Mouse (Mus musculus) bone marrow macrophage, adult 2 months (primary cell): ENCODE results near the gene Selp. TPM values are rescaled to one million over a fixed set of nuclear protein-coding genes. Genes with fewer than 3 reads are reported as not detected.

Experiments used
- H3K27ac ChIP-seq: 2 replicates; pipeline ENCODE4 v1.5.1; 2012; ENCODE audit warnings: low read depth, low read length; ENCODE audit not compliant: insufficient read depth
- H3K4me1 ChIP-seq: 2 replicates; pipeline ENCODE4 v1.6.1; 2012; ENCODE audit warnings: low read length; ENCODE audit not compliant: control insufficient read depth, insufficient read depth
- H3K4me3 ChIP-seq: 2 replicates; pipeline ENCODE4 v1.5.1; 2012; ENCODE audit warnings: mild to moderate bottlenecking, low read length, moderate library complexity; ENCODE audit not compliant: insufficient read depth
- CTCF ChIP-seq: IDR thresholded peaks from 2 replicates; pipeline ENCODE4 v1.5.1; 2012; ENCODE audit warnings: low read depth, mild to moderate bottlenecking, low read length, moderate library complexity
- POLR2A ChIP-seq: IDR thresholded peaks from 2 replicates; pipeline ENCODE4 v1.6.1; 2012; ENCODE audit warnings: mild to moderate bottlenecking, low read depth, low read length, borderline replicate concordance
- polyA plus RNA-seq: library from polyadenylated mRNA; stranded (reverse); fragments of >200 nt; gene quantifications from 2 replicates; pipeline ENCODE4 v1.2.4, GENCODE M21; 2012; ENCODE audit not compliant: missing spikeins, insufficient read depth, insufficient read length

Gene Selp
- polyA plus RNA-seq = not detected in 2 replicates

DNA sequence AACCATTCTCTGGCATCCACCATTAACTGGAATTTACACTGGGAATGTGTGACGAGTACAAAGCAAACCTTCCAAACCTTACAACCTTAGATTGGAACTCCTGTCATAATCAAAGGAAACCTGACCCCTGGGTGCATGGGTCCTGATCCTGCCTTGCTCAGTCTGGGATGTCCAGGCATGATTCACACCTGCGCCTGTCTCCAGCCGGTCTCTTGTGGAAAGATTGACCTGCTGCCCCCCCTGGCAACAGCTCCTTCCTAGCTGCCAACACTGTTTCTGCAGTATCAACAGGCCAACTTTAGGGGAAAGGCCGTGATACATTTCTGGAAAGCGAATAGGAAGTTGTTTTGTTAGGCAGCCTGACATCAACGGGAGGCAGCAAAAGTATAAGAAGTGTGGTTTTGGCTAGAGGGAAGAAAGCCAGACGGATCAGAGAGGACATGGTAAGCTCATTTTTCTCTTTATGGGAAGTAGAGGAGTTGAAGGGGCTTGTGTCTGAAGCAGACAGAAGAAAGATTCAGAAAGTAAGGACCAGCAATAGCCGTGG lies at the start of gene Selp:
TSS of gene Selp (plus strand) at position 318 of the 547 bp plus-strand sequence.
- H3K4me3 ChIP-seq = no peak within 1 kb of the TSS
- no peaks in the 10 kb centered on the region for H3K4me1 ChIP-seq
- H3K27ac ChIP-seq = no peak within 1 kb of the TSS
- TF ChIP-seq POLR2A (no peak), CTCF (no peak)

DNA sequence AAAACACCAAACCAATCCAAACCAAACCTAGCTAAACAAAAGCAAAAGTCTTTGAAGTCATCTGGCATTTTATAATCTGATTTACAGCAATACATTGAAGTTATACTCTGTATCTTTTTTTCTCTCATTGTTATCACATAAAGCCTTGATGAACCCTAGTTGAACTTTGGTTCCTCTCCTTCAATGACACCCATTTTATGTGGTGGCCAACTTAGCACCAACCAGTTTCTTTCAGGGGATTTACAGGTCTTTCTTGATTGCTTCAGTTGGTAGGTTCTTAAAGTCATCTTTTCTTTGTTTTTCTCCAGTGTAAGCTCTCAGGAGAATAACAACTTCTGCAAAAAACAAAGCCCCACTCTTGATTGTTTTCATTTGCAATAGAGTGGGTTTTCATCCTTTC lies 45.8 kb upstream of the Selp start:
- Histone ChIP-seq H3K4me3 (no peak overlapping the region), H3K27ac (no peak overlapping the region), H3K4me1 (no peaks in the 10 kb centered on the region; the same call in 1 of the 2 replicates)
- TF ChIP-seq CTCF (no peak), POLR2A (no peak)

DNA sequence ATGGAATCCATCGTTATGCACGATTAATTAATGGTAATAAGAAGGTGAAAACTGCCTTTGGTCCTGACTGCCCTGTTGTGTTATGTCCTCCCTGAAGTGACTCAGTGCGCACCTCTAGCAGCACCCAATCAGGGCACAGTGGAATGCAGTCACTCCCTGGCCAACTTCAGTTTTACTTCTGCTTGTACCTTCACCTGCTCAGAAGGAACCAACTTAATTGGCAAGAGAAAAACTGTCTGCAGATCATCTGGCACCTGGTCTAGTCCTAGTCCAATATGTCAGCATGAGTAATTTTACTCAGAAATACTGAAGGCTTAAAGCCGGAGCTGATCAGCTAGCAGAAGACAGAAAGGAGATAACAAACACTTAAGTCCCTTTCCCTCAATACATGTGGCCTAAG lies 44.6 kb upstream of the Selp start:
- H3K4me1 ChIP-seq = no peaks in the 10 kb centered on the region; the same call in 1 of the 2 replicates
- no peak overlapping the region for H3K27ac ChIP-seq
- no peak overlapping the region for H3K4me3 ChIP-seq
- no peak for TF ChIP-seq CTCF
- no peak for TF ChIP-seq POLR2A

DNA sequence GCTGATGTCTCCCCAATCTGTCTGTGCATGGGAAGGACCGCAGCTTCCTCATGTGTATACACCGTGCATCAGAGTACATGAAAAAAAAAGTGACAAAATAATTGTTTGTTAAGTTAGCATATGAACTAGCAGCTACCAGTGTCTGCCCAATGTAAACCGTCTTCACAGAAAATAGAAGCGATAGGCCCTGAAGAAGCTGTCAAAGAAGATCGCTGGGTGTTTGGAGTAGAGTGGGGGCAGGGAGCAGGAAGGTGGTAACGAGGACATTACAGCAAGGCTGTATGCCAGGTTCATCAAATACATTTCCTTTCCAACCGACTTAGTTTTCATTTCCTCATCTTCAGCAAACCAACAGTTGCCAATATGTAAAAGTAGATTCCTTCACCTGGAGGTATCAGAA lies 44.0 kb upstream of the Selp start:
- Histone ChIP-seq H3K4me3 (no peak overlapping the region), H3K27ac (no peak overlapping the region), H3K4me1 (no peaks in the 10 kb centered on the region; the same call in 1 of the 2 replicates)
- no peak for TF ChIP-seq CTCF
- no peak for TF ChIP-seq POLR2A

DNA sequence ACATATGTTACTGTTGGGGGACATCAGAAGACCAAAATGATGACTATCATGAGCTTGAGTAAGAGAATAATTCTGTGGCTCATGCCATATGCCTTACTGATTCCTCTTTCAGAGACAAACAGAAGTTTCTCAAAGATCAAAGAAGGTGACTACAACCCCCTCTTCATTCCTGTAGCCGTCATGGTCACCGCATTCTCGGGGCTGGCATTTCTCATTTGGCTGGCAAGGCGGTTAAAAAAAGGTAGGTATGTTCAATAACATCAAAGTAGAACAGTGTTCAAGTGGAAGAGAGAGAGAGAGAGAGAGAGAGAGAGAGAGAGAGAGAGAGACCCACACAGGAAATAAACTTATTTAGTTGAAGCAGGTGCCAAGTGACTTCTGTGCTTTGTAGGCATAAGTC lies 43.1 kb upstream of the Selp start:
- Histone ChIP-seq H3K4me1 (no peaks in the 10 kb centered on the region), H3K27ac (no peak overlapping the region), H3K4me3 (no peak overlapping the region)
- no peak for TF ChIP-seq CTCF
- TF ChIP-seq POLR2A = no peak

DNA sequence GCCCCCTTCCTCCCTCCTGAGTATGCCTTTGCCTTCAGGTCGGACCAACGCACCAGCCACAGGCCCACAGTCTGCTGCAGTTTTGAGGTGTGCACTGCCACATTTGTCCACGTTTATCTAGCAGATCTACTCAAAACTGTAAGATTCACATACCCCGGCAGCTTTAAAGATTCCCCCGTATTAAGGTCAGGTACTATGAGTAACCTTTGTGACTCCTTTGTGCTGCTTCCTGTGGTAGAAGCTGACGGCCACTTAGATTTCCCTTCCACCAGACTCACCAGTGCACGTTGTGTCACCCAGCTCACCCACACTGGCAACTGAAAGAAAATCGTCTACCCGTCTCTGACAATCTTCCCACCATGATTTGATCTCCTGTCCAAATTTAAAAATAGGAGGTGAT lies 42.0 kb upstream of the Selp start:
- no peaks in the 10 kb centered on the region for H3K4me1 ChIP-seq
- no peak overlapping the region for H3K27ac ChIP-seq
- no peak overlapping the region for H3K4me3 ChIP-seq
- no peak for TF ChIP-seq POLR2A
- TF ChIP-seq CTCF = no peak

DNA sequence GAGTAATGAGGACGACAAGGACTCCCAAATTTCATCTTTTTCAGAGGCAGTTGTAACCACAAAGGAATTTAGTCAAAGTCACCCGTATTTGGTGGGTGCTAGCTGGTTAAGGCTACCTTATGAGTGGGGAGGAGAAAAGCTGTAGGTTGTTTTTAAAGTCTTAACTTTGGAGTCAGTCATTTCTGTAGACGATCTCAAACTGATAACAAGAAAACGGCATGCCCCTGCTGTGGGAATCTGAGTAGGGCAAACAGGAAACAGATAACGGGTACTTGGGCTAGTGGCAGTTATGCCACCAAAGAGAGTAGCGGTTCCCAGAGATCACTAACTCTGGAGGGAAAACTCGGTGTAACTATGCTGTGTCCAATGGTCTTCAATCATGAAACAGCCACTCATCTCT lies 41.3 kb upstream of the Selp start:
- TF ChIP-seq CTCF = no peak
- no peak for TF ChIP-seq POLR2A
- Histone ChIP-seq H3K4me1 (no peaks in the 10 kb centered on the region), H3K27ac (no peak overlapping the region), H3K4me3 (no peak overlapping the region)

DNA sequence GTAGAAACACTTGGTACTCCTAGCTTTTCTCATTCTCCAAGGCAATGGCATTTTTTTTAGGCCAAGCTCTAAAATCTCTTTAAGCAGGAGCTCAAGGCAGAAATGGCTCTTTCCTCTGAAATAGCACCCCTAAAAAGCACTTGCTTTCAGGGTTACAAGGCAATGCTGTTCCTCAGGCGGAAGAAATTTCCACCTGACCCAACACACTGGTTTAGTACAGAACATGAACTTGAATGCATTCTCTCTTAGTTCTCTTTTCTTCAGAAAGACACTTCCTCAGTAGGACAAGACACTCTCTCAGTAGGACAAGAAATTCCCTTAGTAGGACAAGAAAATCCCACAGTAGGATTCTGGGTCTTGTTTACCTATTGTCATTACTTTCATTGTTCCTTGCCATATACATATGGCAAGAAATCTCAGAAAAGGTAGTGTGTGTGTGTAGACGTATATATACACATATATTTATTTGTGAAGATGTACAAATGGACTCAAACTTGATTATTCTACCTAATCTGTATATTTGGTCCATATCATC lies 40.4 kb upstream of the Selp start:
- Histone ChIP-seq H3K4me3 (no peak overlapping the region), H3K4me1 (no peaks in the 10 kb centered on the region), H3K27ac (no peak overlapping the region)
- no peak for TF ChIP-seq CTCF

DNA sequence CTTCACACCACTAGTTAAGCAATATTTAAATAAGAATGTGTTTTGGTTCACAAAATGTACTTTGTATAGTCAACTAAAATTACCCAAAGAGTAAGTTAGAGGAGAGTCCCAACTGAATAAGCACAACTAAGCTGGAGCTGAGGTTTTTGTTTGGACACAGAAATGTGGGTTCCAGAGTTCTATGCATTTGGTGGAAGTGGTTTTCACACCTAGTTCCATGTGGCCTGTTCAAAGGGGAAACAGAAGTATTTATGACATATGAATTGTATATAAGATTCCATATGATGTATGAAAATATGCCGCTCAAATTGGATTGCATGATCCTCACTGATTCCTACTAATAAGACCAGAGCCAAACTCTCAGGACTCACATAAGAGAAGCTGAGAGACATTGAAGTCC lies 39.6 kb upstream of the Selp start:
- TF ChIP-seq POLR2A (no peak), CTCF (no peak)
- Histone ChIP-seq H3K27ac (no peak overlapping the region), H3K4me3 (no peak overlapping the region), H3K4me1 (no peaks in the 10 kb centered on the region)

DNA sequence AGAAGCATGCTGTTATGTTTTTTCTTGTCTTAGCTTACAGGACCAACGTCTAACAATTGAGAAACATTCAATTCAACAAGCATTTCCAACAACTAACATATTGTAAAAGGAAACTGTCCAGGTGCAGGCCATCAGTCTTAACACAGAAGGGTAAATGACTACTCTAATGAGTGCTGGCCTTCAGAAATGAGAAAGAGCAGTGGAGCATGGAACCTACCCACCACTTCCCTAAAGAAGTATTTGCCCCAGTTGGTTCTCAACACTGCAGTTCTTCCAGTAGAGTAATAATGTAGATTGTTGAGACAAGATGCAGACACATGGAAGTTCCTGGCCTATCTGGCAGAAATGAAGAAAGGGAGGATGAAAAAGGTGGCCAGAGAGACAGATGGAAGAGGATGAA lies 38.6 kb upstream of the Selp start:
- Histone ChIP-seq H3K4me3 (no peak overlapping the region), H3K27ac (no peak overlapping the region), H3K4me1 (no peaks in the 10 kb centered on the region)
- TF ChIP-seq POLR2A (no peak), CTCF (no peak)
